Mouse (Mus musculus): ENCODE measurements around the gene Atxn7l3.

Atxn7l3 gene

DNA sequence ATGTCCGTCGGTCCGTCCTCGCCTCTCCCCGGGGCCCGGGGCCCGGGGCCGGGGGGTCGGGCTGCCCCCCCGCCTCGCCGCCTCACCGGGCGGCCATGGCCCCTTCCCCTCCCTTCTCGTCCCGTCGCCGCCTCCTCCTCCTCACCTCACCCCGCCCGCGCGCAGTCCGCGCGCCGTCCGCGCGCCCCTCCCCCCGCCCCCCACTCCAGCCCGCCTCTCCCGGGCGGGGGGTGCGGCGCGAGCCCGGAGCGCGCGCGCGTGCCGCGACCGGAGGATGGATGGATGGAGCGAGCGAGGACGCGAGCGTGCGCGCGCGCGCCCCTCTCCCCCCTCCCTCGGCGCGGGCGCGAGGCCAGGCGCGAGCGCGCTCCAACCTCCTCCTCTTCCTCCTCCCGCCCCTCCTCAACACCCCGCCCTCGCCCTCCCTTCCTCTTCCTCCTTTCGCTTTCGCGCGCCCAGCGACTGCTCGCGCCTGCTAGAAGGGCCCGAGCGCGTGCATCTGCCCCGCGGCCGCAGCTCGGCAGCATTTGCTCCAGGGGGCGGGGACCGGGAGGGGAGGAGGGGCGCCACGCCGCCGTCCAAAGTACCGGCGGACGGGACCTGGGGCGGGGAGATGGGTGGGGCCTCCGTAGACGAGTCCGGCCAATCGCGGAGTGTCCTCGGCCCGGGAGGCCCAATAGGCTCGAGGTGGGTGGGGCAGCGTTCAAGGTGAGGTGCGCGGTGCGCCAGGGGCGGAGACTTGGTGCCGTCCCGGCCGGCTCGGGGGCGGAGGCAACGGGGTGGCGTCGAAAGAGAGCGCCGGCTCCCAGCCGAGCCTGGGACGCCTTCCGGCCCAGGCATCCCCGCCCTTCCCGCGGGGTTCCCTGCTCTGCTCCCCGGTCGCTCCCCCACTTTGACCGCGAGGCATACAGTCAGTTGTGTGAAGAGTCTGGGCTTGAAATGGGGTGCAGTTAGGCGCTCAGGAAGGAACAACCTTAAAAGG lies at the start of gene Atxn7l3:
Gene Atxn7l3 (minus strand): TSS at position 141 of the 982 bp plus-strand sequence.
- peak; percentile 98 for DNase-seq (ENCODE audit: low spot score)

DNA sequence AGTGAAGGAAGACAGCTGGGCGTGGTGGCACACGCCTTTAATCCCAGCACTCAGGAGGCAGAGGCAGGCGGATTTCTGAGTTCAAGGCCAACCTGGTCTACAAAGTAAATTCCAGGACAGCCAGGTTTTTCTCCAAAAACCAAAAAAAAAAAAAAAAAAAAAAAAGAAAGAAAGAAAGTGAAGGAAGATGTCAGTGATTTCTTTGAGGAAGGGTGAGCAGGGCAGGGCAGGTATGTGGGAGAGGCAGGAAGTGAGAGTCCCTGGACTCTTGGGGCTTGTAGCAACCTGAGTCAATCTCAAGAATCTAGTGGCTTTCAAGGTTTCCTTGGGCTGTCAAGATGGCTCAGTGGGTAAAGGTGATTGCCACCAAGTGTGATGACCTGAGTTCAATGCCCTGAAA lies 48.0 kb upstream of the Atxn7l3 start:
- no peak for DNase-seq (ENCODE audit: low spot score)

DNA sequence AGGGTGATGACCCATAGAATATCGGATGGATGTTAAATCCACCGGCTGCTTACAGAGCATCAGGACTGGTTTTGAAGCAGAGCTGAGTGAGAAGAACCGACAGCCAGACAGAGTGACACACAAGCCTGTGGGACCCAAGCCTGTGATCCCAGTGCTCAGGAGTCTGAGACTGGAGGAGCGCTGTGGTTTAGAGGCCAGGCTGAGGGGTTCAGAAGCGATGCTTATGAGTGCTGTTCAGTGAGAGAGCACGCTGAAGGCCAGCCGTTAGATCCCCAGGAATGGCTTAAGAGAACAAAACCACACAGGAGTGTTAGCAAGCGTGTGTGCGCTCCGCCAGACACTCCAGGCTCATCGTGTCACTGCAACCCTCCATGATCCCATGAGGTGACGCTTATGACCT lies 46.3 kb upstream of the Atxn7l3 start:
- DNase-seq (ENCODE audit: low spot score), result no peak

DNA sequence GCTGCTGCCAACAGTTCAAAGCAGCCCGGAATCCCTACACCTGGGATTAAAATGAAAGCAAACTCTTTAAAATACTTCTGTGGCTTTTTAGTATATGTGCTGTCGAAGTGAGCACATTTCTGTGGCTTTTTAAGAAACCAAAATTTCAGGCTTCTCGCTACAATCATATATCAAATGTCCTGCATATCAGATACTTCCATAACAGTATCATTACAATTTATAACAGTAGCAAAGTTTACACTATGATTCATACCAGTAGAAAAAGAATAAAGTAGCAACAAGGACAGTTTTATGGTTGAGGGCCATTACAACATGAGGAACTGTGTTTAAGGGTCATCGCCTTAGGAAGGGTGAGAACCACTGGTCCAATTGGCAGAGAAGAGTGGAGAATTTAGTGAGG lies 44.7 kb upstream of the Atxn7l3 start:
- no peak for DNase-seq (ENCODE audit: low spot score)

DNA sequence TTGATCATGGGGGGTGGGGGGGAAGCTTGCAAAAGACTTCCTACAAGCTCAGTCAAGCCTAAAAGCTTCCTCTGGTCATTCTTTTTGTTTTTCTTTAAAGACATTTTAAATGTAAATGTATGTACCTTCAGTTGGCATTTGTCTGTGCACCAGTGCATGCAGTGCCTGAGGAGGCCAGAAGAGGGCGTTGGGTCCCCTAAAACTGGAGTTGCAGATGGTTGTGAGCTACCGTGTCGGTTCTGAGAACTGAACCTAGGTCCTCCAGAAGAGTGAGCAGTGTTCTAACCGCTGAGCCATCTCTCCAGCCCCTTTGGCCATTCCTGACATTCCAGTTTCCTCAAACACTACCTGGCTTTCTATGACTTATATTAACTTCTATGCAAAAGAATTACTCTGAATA lies 43.2 kb upstream of the Atxn7l3 start:
- DNase-seq (ENCODE audit: low spot score), result peak; percentile 25

DNA sequence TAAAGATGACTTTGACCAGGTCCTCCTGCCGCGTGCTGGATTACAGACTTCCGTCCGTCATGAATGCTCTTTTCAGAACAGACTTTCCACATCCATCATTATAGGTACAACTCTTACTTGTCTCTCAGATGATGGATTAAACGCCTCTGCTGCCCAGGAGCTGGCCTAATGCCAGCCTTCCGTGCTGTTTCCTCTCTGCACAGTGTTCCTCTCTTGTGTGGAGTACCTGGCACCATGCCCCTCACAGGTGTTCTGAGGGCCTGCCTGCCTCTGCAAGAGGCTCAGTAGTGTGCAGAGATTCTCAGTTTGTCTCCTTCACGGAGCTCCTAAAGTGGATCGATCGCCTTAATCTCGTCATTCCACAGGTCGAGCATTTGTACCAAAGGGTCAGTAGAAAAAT lies 42.8 kb upstream of the Atxn7l3 start:
- DNase-seq (ENCODE audit: low spot score), result no peak

DNA sequence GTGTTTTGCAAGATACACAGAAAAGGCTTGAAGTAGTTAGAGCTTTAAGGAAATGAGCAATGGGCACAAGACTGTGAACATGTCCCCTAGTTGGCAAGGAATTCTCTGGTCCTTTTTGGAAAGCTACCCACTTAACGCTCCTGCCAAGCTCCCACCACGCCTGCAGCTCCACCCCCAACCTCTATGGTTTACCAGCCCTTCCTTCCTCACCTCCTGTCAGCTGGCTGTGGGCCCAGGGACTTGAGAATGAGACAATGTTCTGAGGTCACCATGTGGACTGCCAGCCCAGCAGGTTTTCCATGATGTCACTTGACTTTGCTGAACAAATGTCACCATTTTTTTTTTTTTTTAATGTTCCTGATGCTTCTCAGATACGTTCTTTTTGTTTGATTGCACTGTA lies 42.1 kb upstream of the Atxn7l3 start:
- DNase-seq (ENCODE audit: low spot score), result no peak

DNA sequence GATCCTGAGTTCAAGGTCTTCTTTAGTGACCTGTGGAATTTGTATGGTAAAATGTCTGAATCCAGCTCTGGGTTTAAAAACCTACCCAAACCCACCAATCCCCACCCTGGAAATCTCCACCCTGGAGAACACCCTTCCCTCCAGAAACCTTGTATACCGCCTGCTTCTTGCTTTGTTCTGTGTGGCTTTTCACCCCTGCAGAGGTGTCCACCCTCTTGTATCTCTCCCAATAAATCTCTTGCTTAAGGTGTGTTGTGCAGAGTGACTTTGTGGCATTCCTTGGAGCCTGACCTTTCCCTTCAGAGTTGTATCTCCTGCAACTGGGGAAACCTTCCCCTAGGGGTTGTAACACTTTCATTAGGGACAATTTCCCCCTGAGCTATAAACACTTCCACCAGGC lies 41.5 kb upstream of the Atxn7l3 start:
- DNase-seq (ENCODE audit: low spot score), result no peak

DNA sequence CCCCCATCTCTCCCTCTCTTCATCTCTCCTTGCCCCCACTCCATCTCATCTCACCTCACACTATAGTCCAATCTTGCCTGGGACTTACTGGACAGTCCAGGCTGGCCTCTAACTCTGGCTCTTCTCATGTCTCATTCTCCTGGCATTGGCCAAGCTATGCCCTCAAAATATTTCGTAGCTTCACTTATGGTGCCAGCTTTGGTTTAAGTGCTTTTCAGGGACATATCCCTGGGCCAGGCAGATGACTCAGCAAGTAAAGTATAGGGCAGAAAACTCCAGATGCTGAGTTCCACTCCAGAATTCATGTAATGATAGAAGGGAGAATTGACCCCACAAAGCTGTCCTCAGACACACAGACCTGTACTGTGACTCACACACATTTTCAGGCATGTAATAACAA lies 39.8 kb upstream of the Atxn7l3 start:
- DNase-seq (ENCODE audit: low spot score), result no peak

DNA sequence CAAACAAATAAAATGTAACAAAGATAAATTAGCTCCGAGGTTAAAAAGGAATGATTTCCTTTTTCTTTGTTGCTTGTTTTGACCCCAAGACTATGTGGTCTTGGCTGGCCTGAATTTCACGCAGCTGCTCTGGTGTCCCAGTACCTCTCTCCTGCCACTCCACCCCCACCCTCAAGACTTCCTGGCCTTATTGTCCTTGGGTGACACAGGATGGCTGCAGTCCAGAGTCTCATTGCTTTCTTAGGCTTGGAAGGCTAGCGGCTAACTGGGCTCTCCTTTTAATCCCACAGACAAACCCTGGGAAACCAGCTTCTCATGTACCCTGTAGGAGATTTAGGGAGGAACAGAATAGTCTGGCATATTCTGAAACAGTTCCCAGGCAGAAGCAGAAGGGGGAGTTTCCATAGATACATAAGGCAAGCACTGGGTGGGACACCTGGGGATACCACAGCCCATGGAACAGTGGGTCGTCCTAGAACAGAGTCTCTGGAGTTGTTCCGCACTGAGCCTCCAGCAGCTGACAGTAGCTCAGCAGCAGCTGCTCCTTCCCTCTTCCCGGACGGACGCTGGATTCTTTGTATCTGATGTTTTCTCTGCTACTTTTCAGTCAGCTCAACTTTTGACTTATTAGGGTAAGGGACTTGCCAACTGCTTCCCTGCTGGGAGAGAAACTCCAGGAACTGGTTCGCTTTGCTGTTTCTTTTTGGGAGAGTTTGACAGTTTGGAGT lies 38.7 kb upstream of the Atxn7l3 start:
- DNase-seq (ENCODE audit: low spot score), result no peak

DNA sequence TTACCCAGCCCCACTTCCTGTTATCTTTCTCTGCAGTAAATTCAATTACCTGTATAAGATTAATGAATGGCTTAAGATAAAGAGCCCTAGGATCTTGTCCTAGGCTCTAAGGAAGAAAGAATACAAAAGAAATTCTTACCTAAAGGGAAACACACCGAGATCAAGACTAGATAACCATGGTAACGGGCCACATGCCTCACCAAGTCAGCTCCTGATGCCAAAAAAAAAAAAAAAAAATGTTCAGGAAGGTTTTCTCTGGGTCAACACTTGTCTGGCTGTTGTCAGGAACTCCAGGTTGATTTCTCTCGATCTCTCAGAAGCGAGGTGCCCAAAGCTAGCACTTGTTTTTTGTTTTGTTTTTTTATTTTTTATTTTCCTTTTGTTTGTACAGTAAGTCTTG lies 37.6 kb upstream of the Atxn7l3 start:
- no peak for DNase-seq (ENCODE audit: low spot score)

DNA sequence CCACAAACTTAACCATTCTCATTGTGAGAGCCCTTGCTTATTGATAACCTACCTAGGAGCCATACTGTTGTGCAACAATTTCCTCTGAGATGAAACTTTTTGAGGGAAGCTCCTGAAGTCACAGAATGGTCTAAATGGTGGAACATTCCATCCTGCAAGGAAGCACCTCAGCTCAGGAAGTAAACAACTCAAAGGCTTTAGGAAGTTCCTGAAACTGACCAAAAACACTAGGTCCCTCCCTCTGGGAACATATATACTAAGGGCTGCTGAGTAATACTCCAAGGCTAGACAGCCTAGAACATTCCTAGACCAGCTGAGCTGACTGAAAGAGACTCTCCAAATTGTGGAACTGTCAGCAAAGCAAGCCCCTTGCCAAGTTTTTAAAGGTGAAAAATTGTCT lies 36.6 kb upstream of the Atxn7l3 start:
- no peak for DNase-seq (ENCODE audit: low spot score)

DNA sequence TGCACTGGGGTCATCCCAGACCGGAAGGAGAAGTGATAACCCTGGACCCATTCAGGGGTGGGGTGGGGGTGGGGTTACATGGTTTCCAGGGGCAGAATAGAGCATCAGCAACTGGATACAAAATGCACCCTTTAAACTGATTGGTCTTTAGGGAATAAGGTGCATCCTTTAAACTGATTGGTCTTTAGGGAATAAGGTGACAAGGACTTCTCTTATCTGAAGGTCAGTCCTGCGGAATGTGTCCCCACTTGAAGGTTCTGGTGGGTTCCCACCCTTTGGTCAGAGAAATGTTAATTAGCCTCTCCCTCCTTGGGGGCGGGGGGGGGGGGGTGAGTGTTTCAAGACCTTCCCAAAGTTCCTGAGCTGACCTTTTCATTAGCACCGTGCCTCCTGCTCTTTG lies 35.4 kb upstream of the Atxn7l3 start:
- DNase-seq (ENCODE audit: low spot score), result no peak

DNA sequence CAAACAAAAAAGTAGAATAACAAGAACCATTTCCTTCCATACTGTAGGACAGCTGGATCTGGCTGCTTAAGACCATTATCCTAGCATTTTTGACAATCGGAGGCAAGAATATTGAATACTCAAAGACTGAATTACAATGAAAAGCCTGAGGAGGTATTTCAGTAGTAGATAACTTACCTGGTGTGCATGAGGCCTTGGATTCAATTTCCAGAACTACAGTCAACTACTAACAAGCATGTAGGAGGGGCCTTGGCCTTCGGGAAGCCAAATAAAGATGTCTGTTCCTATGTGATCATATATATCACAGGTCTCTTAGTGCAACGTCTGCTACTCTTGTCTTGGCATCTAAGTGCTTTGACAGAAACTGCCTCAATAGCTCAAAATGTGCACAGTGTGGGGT lies 33.6 kb upstream of the Atxn7l3 start:
- no peak for DNase-seq (ENCODE audit: low spot score)

DNA sequence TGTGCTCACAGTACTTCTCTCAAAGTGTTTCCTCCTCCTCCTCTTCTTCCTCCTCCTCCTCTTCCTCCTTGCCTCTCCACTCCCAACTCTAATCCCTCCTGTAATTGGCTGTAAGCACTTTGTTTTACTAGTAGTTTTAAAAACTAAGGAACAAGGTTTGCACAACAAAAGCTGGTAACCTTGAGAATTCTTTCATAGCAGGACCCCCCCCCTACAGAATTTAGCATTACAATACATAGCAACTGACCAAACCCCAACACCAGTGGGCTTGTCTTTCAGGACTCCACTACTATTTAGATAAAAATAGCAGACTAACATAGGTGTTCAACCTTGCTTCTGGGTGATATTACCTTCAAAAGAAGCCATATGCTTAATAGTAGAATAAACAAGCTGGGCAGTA lies 33.1 kb upstream of the Atxn7l3 start:
- no peak for DNase-seq (ENCODE audit: low spot score)

DNA sequence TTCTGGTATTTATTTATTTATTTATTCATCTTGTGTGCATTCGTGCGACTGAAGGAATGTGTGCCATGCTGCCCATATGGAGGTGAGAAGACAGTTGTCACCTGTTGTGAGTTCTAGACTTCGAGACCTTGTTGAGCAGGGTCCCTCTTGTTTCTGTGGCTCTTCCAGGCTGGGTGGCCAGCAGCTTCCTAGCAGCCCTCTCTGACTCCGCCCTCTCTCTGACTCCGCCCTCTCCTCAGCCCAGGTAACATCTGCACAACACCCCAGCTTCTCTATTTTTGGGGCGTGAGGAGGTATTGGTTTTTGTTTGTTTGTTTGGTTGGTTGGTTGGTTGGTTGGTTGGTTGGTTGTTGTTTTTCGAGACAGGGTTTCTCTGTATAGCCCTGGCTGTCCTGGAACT lies 31.4 kb upstream of the Atxn7l3 start:
- no peak for DNase-seq (ENCODE audit: low spot score)

DNA sequence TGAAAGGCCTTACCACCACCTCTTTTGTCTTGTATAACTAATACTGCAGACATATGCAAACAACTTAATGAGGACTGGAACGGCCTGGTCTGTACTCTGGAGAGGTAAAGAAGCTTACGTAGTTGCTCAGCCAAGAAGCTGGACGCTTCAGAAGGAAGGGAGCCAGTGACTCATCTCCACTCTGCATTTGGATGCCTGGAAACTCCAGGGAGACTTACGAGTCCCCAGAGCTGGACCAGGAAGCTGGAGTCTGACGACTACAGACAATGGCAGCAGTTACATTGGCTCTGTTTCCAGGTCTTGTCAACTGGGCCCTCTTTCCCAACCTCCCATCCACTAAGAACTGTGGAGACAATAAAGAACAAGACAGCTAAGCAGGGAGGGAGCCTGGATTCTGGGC lies 30.8 kb upstream of the Atxn7l3 start:
- no peak for DNase-seq (ENCODE audit: low spot score)

DNA sequence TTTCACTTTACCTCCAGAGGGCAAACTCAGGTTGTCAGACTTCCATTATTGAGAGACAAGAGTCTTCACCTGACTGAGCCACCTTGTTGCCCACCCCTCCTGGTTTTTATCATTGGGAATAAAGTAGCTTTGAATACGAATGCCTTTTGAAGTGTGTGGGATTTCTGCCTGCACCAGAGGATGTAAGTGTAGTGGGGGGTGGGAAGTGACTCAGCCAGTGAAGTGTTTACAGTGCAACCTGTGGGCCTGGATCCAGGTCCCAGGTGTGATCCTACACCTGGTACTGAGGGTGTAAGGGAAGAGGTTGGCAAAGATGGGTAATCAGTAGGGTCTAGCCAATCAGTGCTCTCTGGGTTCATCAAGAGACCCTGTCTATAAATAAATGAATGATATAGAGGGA lies 27.1 kb upstream of the Atxn7l3 start:
- no peak for DNase-seq (ENCODE audit: low spot score)

DNA sequence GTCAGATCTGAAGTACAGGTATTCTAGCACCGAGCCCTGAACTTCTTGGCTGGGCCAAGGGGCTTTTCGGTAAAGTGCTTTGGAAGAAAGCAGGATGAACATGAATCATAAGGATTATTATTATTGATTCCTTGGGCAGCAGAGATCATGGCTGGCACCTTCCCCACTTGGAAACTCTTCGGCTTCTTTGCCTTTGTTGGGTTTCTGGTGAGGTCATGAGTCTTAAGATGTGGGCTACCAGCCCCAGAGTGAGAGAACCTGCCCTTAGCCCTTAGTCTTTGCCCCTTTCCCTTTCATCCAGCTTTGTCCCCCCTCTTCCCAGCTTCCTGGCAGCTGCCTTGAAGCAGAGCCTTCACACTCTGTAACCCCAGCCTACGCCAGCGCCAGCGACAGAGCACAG lies 25.5 kb upstream of the Atxn7l3 start:
- DNase-seq (ENCODE audit: low spot score), result no peak

DNA sequence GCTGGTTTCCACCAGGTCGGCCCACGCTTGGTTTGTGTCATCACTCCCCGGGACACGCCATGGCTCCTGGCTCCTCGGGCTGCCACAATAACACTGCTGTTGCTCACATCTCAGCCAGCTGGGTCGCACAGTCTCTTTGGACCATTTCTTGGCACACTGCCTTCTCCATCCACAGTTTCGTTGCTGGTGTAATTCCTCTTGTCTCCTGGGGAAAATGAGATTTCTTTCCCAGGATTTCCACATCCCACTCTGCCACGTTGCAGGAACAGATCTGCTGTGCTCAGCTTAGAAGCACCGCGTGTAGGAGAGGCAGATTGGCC lies 24.2 kb upstream of the Atxn7l3 start:
- DNase-seq (ENCODE audit: low spot score), result no peak

DNA sequence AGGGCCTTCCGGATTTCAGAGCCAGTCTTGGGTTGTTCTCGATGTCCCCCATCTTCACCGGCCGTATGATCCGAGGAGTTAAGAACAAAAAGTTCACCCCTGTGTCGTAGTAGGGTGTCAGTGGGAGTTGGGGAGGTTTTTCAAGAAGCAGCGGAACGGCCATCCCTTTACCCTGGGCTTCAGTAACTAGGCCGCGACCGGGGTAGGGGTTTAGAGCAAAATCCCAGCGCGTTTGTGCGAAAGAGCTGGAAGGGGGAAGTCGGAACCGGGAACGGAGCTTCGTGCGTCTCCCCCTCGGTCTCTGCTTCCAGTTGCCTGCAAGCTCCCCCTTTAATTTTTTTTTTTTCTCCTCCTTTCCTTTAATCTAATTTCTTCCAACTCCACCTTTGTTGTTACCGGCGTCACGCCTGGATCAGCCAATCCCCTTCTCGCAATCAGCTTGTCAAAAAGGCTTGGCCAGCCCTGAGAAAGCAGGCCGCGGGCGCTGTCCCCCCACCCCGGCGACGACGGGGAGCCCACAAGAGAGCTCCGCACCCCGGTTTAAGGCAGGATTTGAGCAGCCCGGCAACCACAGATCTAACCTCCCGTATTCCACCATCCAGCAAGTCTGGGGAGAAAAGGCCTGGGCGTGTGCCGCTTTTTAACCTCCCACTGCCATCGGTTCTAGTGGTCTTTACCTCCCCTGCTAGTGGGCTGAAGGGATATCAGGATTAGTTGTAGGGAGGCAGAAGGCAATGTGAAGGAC lies 23.7 kb upstream of the Atxn7l3 start:
- DNase-seq (ENCODE audit: low spot score), result peak; percentile 60

DNA sequence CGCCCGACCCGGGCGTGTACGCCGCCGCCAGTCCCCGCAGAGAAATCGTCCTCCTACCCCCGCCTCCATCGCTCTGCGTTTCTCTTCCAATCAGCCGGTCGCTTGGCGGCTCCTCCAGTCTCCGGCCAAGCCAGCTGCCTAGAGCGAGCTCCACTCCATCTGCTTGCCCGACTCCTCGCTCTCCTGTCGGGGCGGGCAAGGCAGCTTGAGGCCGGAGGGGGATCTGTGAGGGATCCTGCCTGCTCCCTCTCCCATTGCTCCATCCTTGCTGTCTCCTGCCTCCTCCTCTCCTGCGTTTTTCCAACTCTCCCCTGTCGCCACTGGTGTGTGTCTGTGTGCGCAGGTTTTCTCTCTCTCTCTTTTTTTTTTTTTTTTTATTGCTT lies 23.0 kb upstream of the Atxn7l3 start, which contains the start of gene Ubtf:
Gene Ubtf (minus strand): TSS at position 333 of the 383 bp plus-strand sequence.
- peak; percentile 80 for DNase-seq (ENCODE audit: low spot score)
